Mouse (Mus musculus) liver, embryonic 12.5 days (tissue): Measurements from ENCODE around the gene Ssh2. TPM values are rescaled to one million over a fixed set of nuclear protein-coding genes. Genes with fewer than 3 reads are reported as not detected.

Experiments
- ATAC-seq: fragments of 200-750 bp; cut with Nextera tagmentation; 2 replicates; pipeline ENCODE4 v1.8.0; 2017; ENCODE audit warnings: moderate number of reproducible peaks, mild to moderate bottlenecking, moderate library complexity
- H3K27ac ChIP-seq: fragments of 300-500 bp; sonication (generic); 2 replicates; pipeline ENCODE4 v1.5.1; 2016; ENCODE audit warnings: mild to moderate bottlenecking
- H3K27me3 ChIP-seq: fragments of 300-500 bp; sonication (generic); replicated peaks from 2 replicates; pipeline ENCODE4 v1.6.1; 2016; ENCODE audit warnings: mild to moderate bottlenecking, moderate library complexity
- H3K36me3 ChIP-seq: fragments of 300-500 bp; sonication (generic); 2 replicates; pipeline ENCODE4 v1.6.1; 2016; ENCODE audit warnings: mild to moderate bottlenecking, moderate library complexity
- H3K4me1 ChIP-seq: fragments of 300-500 bp; sonication (generic); 2 replicates; pipeline ENCODE4 v1.6.1; 2016
- H3K4me2 ChIP-seq: fragments of 300-500 bp; sonication (generic); 2 replicates; pipeline ENCODE4 v1.6.1; 2016; ENCODE audit warnings: mild to moderate bottlenecking, moderate library complexity
- H3K4me3 ChIP-seq: fragments of 300-500 bp; sonication (generic); 2 replicates; pipeline ENCODE4 v1.5.1; 2016; ENCODE audit warnings: mild to moderate bottlenecking, moderate library complexity
- H3K9ac ChIP-seq: fragments of 300-500 bp; sonication (generic); 2 replicates; pipeline ENCODE4 v1.6.1; 2016; ENCODE audit warnings: mild to moderate bottlenecking, moderate library complexity
- H3K9me3 ChIP-seq: fragments of 300-500 bp; sonication (generic); replicated peaks from 2 replicates; pipeline ENCODE4 v1.6.1; 2016; ENCODE audit warnings: mild to moderate bottlenecking, moderate library complexity
- WGBS: fragments of 180-500 bp; shearing (Covaris S2); methylation state at CpG from one replicate; pipeline ENCODE4 v1.1.7; 2016; ENCODE audit not compliant: insufficient replicate concordance; 5-methylcytosine and 5-hydroxymethylcytosine counted together
- polyA plus RNA-seq: library from polyadenylated mRNA; unstranded; fragments of >200 nt; fragmentation: Nextera tagmentation; extraction: Ambion mirVana; gene quantifications from 2 replicates; pipeline ENCODE4 v1.2.1, GENCODE M21; 2016

Gene Ssh2
- polyA plus RNA-seq, 1 experiment from 2014 or later: 6.8 TPM

- Histone ChIP-seq H3K4me3 (no peak overlapping the region), H3K27me3 (no peaks in the 10 kb centered on the region), H3K9ac (no peak overlapping the region), H3K4me2 (no peak overlapping the region), H3K4me1 (peaks cover 32% of the 10 kb centered on the region), H3K27ac (no peak overlapping the region), H3K9me3 (no peaks in the 10 kb centered on the region), H3K36me3 (peaks cover 66% of the 10 kb centered on the region)
- ATAC-seq: no peak
- 86% methylated on average over 17 of the region's 17 CpGs for WGBS
These were observed 284.6 kb downstream of the Ssh2 start for GRCm38 (mm10) chr11:77500361-77501325.

- no peak for ATAC-seq
- no peaks in the 10 kb centered on the region for H3K27me3 ChIP-seq
- H3K9ac ChIP-seq: no peak overlapping the region
- peaks cover 73% of the 10 kb centered on the region for H3K36me3 ChIP-seq
- no peaks in the 10 kb centered on the region for H3K9me3 ChIP-seq
- H3K4me1 ChIP-seq: peaks cover 26% of the 10 kb centered on the region
- WGBS: 23% methylated on average over 5 of the region's 5 CpGs
- H3K4me2 ChIP-seq: no peak overlapping the region
- no peak overlapping the region for H3K4me3 ChIP-seq
- H3K27ac ChIP-seq: no peak overlapping the region
These were observed 285.3 kb downstream of the Ssh2 start for GRCm38 (mm10) chr11:77501392-77501791.

- no peaks in the 10 kb centered on the region for H3K9me3 ChIP-seq
- H3K9ac ChIP-seq: no peak overlapping the region
- H3K4me1 ChIP-seq: peaks cover 22% of the 10 kb centered on the region
- no peak for ATAC-seq
- no peak overlapping the region for H3K4me2 ChIP-seq
- no peaks in the 10 kb centered on the region for H3K27me3 ChIP-seq
- H3K27ac ChIP-seq: no peak overlapping the region
- 70% methylated on average over 4 of the region's 4 CpGs for WGBS
- H3K4me3 ChIP-seq: no peak overlapping the region
- H3K36me3 ChIP-seq: peaks cover 79% of the 10 kb centered on the region
These were observed 285.9 kb downstream of the Ssh2 start for GRCm38 (mm10) chr11:77501971-77502370.

GRCm38 (mm10) chr11:77502481-77502880 is 286.4 kb downstream of the Ssh2 start:
- WGBS: 81% methylated on average over 6 of the region's 6 CpGs
- Histone ChIP-seq H3K4me3 (no peak overlapping the region), H3K27me3 (no peaks in the 10 kb centered on the region), H3K27ac (no peak overlapping the region), H3K9ac (no peak overlapping the region), H3K9me3 (no peaks in the 10 kb centered on the region), H3K4me1 (peaks cover 17% of the 10 kb centered on the region), H3K4me2 (no peak overlapping the region), H3K36me3 (peaks cover 84% of the 10 kb centered on the region)
- no peak for ATAC-seq

- Histone ChIP-seq H3K9ac (no peak overlapping the region), H3K27me3 (no peaks in the 10 kb centered on the region), H3K4me1 (peaks cover 11% of the 10 kb centered on the region), H3K27ac (no peak overlapping the region), H3K36me3 (peaks cover 86% of the 10 kb centered on the region), H3K4me3 (no peak overlapping the region), H3K4me2 (no peak overlapping the region), H3K9me3 (no peaks in the 10 kb centered on the region)
- WGBS: 55% methylated on average over 3 of the region's 3 CpGs
- no peak for ATAC-seq
These were observed 287.4 kb downstream of the Ssh2 start for GRCm38 (mm10) chr11:77503511-77503910.

GRCm38 (mm10) chr11:77504377-77504776 is 288.3 kb downstream of the Ssh2 start:
- Histone ChIP-seq H3K4me1 (peaks cover 15% of the 10 kb centered on the region), H3K4me3 (no peak overlapping the region), H3K4me2 (no peak overlapping the region), H3K36me3 (peaks cover 77% of the 10 kb centered on the region), H3K9ac (no peak overlapping the region), H3K27ac (no peak overlapping the region), H3K9me3 (no peaks in the 10 kb centered on the region), H3K27me3 (no peaks in the 10 kb centered on the region)
- ATAC-seq: no peak
- 88% methylated on average over 19 of the region's 19 CpGs for WGBS

GRCm38 (mm10) chr11:77505291-77505980 is 289.3 kb downstream of the Ssh2 start:
- Histone ChIP-seq H3K27me3 (no peaks in the 10 kb centered on the region), H3K9ac (no peak overlapping the region), H3K4me3 (no peak overlapping the region), H3K36me3 (peaks cover 66% of the 10 kb centered on the region), H3K27ac (no peak overlapping the region), H3K4me2 (no peak overlapping the region), H3K9me3 (no peaks in the 10 kb centered on the region), H3K4me1 (peaks cover 15% of the 10 kb centered on the region)
- ATAC-seq: no peak
- WGBS: 86% methylated on average over 22 of the region's 22 CpGs

- Histone ChIP-seq H3K4me3 (no peak overlapping the region), H3K4me1 (peaks cover 11% of the 10 kb centered on the region), H3K27ac (no peak overlapping the region), H3K36me3 (peaks cover 58% of the 10 kb centered on the region), H3K9me3 (no peaks in the 10 kb centered on the region), H3K9ac (no peak overlapping the region), H3K27me3 (no peaks in the 10 kb centered on the region), H3K4me2 (no peak overlapping the region)
- no peak for ATAC-seq
- 88% methylated on average over 14 of the region's 14 CpGs for WGBS
These were observed 290.2 kb downstream of the Ssh2 start for GRCm38 (mm10) chr11:77506273-77506672.

- Histone ChIP-seq H3K9ac (no peak overlapping the region), H3K4me3 (no peak overlapping the region), H3K9me3 (no peaks in the 10 kb centered on the region), H3K27me3 (no peaks in the 10 kb centered on the region), H3K27ac (no peak overlapping the region), H3K4me1 (peaks cover 10% of the 10 kb centered on the region), H3K4me2 (no peak overlapping the region), H3K36me3 (peaks cover 56% of the 10 kb centered on the region)
- ATAC-seq: no peak
- 81% methylated on average over 6 of the region's 6 CpGs for WGBS
These were observed 290.9 kb downstream of the Ssh2 start for GRCm38 (mm10) chr11:77506941-77507340.

GRCm38 (mm10) chr11:77507426-77507825 is 291.3 kb downstream of the Ssh2 start:
- Histone ChIP-seq H3K4me1 (peaks cover 14% of the 10 kb centered on the region), H3K36me3 (peaks cover 52% of the 10 kb centered on the region), H3K9me3 (no peaks in the 10 kb centered on the region), H3K27ac (no peak overlapping the region), H3K4me3 (no peak overlapping the region), H3K9ac (no peak overlapping the region), H3K4me2 (no peak overlapping the region), H3K27me3 (no peaks in the 10 kb centered on the region)
- 65% methylated on average over 4 of the region's 4 CpGs for WGBS
- no peak for ATAC-seq

GRCm38 (mm10) chr11:77508068-77509021 is 292.3 kb downstream of the Ssh2 start:
- 23% methylated on average over 49 of the region's 49 CpGs for WGBS
- Histone ChIP-seq H3K4me2 (peak overlapping the region; percentile 73), H3K27me3 (no peaks in the 10 kb centered on the region), H3K4me3 (peak overlapping the region; percentile 37), H3K36me3 (peaks cover 43% of the 10 kb centered on the region), H3K4me1 (peaks cover 18% of the 10 kb centered on the region), H3K9ac (peak overlapping the region; percentile 55; the same call in 1 of the 2 replicates), H3K27ac (no peak overlapping the region), H3K9me3 (no peaks in the 10 kb centered on the region)
- peak; percentile 62 for ATAC-seq
